ENCODE assay signal across 8 mouse cellular contexts in genomic region chr14:7817770-7818462, GRCm38 (mm10). TPM values are rescaled to one million over a fixed set of nuclear protein-coding genes. Genes with fewer than 3 reads are reported as not detected.
A peak's percentile ranks its signal among the peaks of the same experiment; 100 is the strongest.
DNase-seq lines count a peak whose midpoint lies in the region; ATAC-seq and TF ChIP-seq lines count a peak whose summit lies in the region.

Gene Flnb, plus strand, starts transcription at chr14:7817957.

- TF ChIP-seq EP300 in lung, postnatal 0 days (IDR thresholded peaks at IDR 0.05) = no peak

- in situ Hi-C loops in Patski (cut with MboI; ENCODE audit: low pct_unique_long_range_greater_than_20kb) = loop anchor here (5.0 to 10.0 kb wide), 2 partner anchors 49 to 147 kb away; no protein-coding TSS in a partner anchor

- peak within 1 kb of the TSS; percentile 60 for H3K4me3 ChIP-seq in hindbrain, embryonic 12.5 days
- peak within 1 kb of the TSS; percentile 59 for H3K4me3 ChIP-seq in lung, postnatal 0 days (ENCODE audit: low read depth, low read length)

- peak; percentile 90 for ATAC-seq in Patski
- peak; percentile 98 for ATAC-seq in hindbrain, embryonic 12.5 days (ENCODE audit: low FRiP score)
- peak; percentile 97 for ATAC-seq in lung, postnatal 0 days

- CTCF ChIA-PET in Patski (lab: Charles Lee) = interaction anchor here (0.7 to 4.0 kb wide), 11 partner anchors 15 to 179 kb away, joined by 3 to 16 read pairs (median 3); partner anchors contain the start of gene Dnase1l3

- peaks cover 28% of the 10 kb centered on the region for H3K4me1 ChIP-seq in hindbrain, embryonic 12.5 days
- peaks cover 6% of the 10 kb centered on the region; the same call in 1 of the 2 replicates for H3K4me1 ChIP-seq in lung, postnatal 0 days (ENCODE audit: insufficient read depth, low read depth, low read length)

- peak; percentile 68 for DNase-seq in Patski (ENCODE audit: low read depth, low spot score)
- peak; percentile 96 for DNase-seq in cerebellum, adult 9-11 months
- peak; percentile 90 to 97 for DNase-seq in frontal cortex, postnatal 14 days (ENCODE audit: low spot score in 2 of 2)
- peak; percentile 98 for DNase-seq in layer of hippocampus, postnatal 10 days (ENCODE audit: low spot score in 2 of 2)
- DNase-seq in lung, postnatal 0 days (ENCODE audit: low spot score) = peak; percentile 95
- peak; percentile 97 for DNase-seq in ovary, postnatal 10 days (ENCODE audit: low spot score)
- DNase-seq in thymus, postnatal 0 days (ENCODE audit: low spot score) = peak; percentile 92

- no peak for TF ChIP-seq CTCF in Patski (IDR thresholded peaks at IDR 0.05)
- TF ChIP-seq CTCF in lung, postnatal 0 days (IDR thresholded peaks at IDR 0.05) = peak; percentile 99

- H3K4me2 ChIP-seq in hindbrain, embryonic 12.5 days (replicated peaks) = peak within 1 kb of the TSS; percentile 85
- peak within 1 kb of the TSS; percentile 95 for H3K4me2 ChIP-seq in lung, postnatal 0 days (replicated peaks; ENCODE audit: low read depth, low read length)

- under 1% methylated on average over 49 of the region's 49 CpGs for WGBS in hindbrain, embryonic 12.5 days
- WGBS in lung, postnatal 0 days = under 1% methylated on average over 49 of the region's 49 CpGs

- POLR2A ChIA-PET in Patski (lab: Charles Lee) = interaction anchor here (0.9 to 1.5 kb wide), 7 partner anchors 23 to 177 kb away, joined by 3 to 7 read pairs (median 4); partner anchors contain the start of gene Dnase1l3

- no peaks in the 10 kb centered on the region for H3K27me3 ChIP-seq in Patski
- H3K27me3 ChIP-seq in hindbrain, embryonic 12.5 days = 0 out of 2 replicates have a peak, but pooled peaks cover 3% of the 10 kb centered on the region
- no peaks in the 10 kb centered on the region for H3K27me3 ChIP-seq in lung, postnatal 0 days (replicated peaks; ENCODE audit: insufficient read depth, low read length)

- peak within 1 kb of the TSS; percentile 74 for H3K9ac ChIP-seq in hindbrain, embryonic 12.5 days
- peak within 1 kb of the TSS; percentile 47 for H3K9ac ChIP-seq in lung, postnatal 0 days (replicated peaks; ENCODE audit: low read depth)

- H3K27ac ChIP-seq in hindbrain, embryonic 12.5 days = peak within 1 kb of the TSS; percentile 64
- H3K27ac ChIP-seq in lung, postnatal 0 days (ENCODE audit: low read length) = peak within 1 kb of the TSS; percentile 54; the same call in 1 of the 2 replicates

- H3K36me3 ChIP-seq in hindbrain, embryonic 12.5 days = no peaks in the 10 kb centered on the region
- H3K36me3 ChIP-seq in lung, postnatal 0 days (ENCODE audit: insufficient read depth, low read length) = no peaks in the 10 kb centered on the region

- no peaks in the 10 kb centered on the region for H3K9me3 ChIP-seq in hindbrain, embryonic 12.5 days (replicated peaks)
- no peaks in the 10 kb centered on the region for H3K9me3 ChIP-seq in lung, postnatal 0 days (ENCODE audit: low read length)

RNA-seq across cellular contexts. Expression of gene Flnb, which starts in this region (rescaled TPM):
- polyA plus RNA-seq in Patski (2021) = 124 TPM
- 32.4 and 37.3 TPM in 2 replicates for polyA plus RNA-seq in hindbrain, embryonic 12.5 days (2016; fragmentation: Nextera tagmentation; extraction: Ambion mirVana)
- 10 to 100 TPM; 32.1 to 34.2 TPM for total RNA-seq in layer of hippocampus, postnatal 10 days (2021)
- polyA plus RNA-seq in lung, postnatal 0 days (2015; fragmentation: Nextera tagmentation; extraction: Ambion mirVana) = 5.4 and 6.7 TPM in 2 replicates
- 8.0 and 8.2 TPM in 2 replicates for polyA plus RNA-seq in thymus, postnatal 0 days (2015; fragmentation: Nextera tagmentation; extraction: Ambion mirVana)

Comparison
In these comparisons a context has a peak if more than half of its experiments do, and no peak if none do; other contexts are left out.
1. Peak in every context shown above with its lines: DNase-seq, ATAC-seq, H3K4me3 ChIP-seq and H3K27ac ChIP-seq.